Mouse (Mus musculus) small intestine, adult 2 months (tissue): ENCODE results near the gene Dbndd2. TPM values are rescaled to one million over a fixed set of nuclear protein-coding genes. Genes with fewer than 3 reads are reported as not detected.
A peak's percentile ranks its signal among the peaks of the same experiment; 100 is the strongest.

Source experiments
- H3K27ac ChIP-seq: fragments of 200-500 bp; 2 replicates; pipeline ENCODE4 v1.5.1; 2012; ENCODE audit warnings: low read depth, low read length, control low read depth, inconsistent platforms; ENCODE audit not compliant: insufficient read depth
- H3K27me3 ChIP-seq: fragments of 200-500 bp; 2 replicates; pipeline ENCODE4 v1.6.1; 2012; ENCODE audit warnings: mild to moderate bottlenecking, moderate library complexity, low read length, inconsistent platforms; ENCODE audit not compliant: control insufficient read depth, insufficient read depth
- H3K36me3 ChIP-seq: fragments of 200-500 bp; 2 replicates; pipeline ENCODE4 v1.6.1; 2012; ENCODE audit warnings: mild to moderate bottlenecking, low read length, control low read depth, inconsistent platforms; ENCODE audit not compliant: control insufficient read depth, insufficient read depth
- H3K4me1 ChIP-seq: fragments of 200-500 bp; 2 replicates; pipeline ENCODE4 v1.6.1; 2012; ENCODE audit warnings: low read length, inconsistent platforms, mixed read lengths; ENCODE audit not compliant: control insufficient read depth, insufficient read depth, insufficient read length
- H3K4me3 ChIP-seq: fragments of 200-500 bp; 2 replicates; pipeline ENCODE4 v1.5.1; 2012; ENCODE audit warnings: low read depth, mild to moderate bottlenecking, control low read depth, inconsistent platforms, low read length, moderate library complexity
- CTCF ChIP-seq: fragments of 200-500 bp; IDR thresholded peaks from 2 replicates; pipeline ENCODE4 v1.5.1; 2012; ENCODE audit warnings: low read depth, mild to moderate bottlenecking, control low read depth, inconsistent platforms, low read length, moderate library complexity, mixed read lengths; ENCODE audit not compliant: insufficient replicate concordance, insufficient read length; ENCODE audit errors: extremely low read depth
- POLR2A ChIP-seq: fragments of 200-500 bp; IDR thresholded peaks from 2 replicates; pipeline ENCODE4 v1.6.1; 2012; ENCODE audit warnings: low read depth, mild to moderate bottlenecking, control low read depth, inconsistent platforms, low read length, moderate library complexity
- whole genome bisulfite sequencing: fragments of 180-500 bp; shearing (Covaris S2); methylation state at CpG from one replicate; pipeline ENCODE4 v1.1.7; 2018; 5-methylcytosine and 5-hydroxymethylcytosine counted together
- polyA plus RNA-seq: library from polyadenylated mRNA; depleted of rRNA; stranded (reverse); fragments of >200 nt; gene quantifications from 2 replicates; pipeline ENCODE4 v1.2.3, GENCODE M21; 2012; rRNA removed

The Dbndd2 gene
- polyA plus RNA-seq, result 38.4 and 61.6 TPM in 2 replicates

- Histone ChIP-seq H3K4me3 (peak within 1 kb of the TSS; percentile 82), H3K27ac (peak within 1 kb of the TSS; percentile 26), H3K27me3 (no peaks in the 10 kb centered on the region), H3K4me1 (peaks cover 18% of the 10 kb centered on the region), H3K36me3 (peaks cover 11% of the 10 kb centered on the region)
- whole genome bisulfite sequencing, result 5% methylated on average over 26 of the region's 26 CpGs
- TF ChIP-seq POLR2A, result no peak
- no peak for TF ChIP-seq CTCF
These were observed at the start of gene Dbndd2 for GRCm38 (mm10) chr2:164485681-164486257. Gene Dbndd2 (plus strand): TSS chr2:164486106.

DNA sequence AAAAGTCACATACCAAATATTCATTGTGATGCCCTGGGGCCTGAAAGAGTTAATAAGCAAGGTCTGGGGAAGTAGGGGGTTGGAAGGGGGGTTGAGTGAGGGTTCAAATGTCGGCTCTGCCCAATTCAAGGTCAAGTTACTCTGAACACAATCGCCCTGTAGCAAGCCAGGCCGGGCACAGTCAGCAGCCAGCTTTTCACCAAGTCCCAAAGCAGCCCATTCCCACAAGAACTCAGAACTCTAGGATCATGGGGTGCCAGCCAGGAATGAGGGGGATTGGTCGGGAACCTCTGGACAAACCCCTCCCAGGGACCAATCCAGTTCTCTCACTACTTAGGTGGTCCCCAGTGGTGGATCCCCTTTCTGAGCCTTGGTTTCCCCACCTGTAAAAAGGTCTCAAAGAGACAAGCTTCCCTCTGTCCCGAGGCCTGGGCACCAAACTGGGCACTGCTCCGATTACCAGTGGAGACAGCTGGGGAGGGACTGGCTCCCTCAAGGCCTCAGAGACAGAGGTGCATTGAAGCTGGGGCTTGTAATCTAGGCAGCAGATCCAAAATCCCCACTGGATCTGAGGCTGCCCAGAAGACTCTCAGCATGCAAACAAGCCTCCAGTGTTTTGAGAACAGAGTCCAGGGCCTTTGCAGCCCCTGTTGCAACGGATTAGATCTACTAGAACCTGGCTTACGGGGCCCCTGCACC, 49.5 kb upstream of the Dbndd2 start:
- H3K4me3 ChIP-seq, result peak overlapping the region; percentile 31
- peak overlapping the region; percentile 98 for H3K27ac ChIP-seq
- H3K36me3 ChIP-seq, result peaks cover 6% of the 10 kb centered on the region; the same call in 1 of the 2 replicates
- peaks cover 66% of the 10 kb centered on the region for H3K4me1 ChIP-seq
- H3K27me3 ChIP-seq, result no peaks in the 10 kb centered on the region
- 15% methylated on average over 8 of the region's 8 CpGs for WGBS
- TF ChIP-seq CTCF (no peak), POLR2A (no peak)

DNA sequence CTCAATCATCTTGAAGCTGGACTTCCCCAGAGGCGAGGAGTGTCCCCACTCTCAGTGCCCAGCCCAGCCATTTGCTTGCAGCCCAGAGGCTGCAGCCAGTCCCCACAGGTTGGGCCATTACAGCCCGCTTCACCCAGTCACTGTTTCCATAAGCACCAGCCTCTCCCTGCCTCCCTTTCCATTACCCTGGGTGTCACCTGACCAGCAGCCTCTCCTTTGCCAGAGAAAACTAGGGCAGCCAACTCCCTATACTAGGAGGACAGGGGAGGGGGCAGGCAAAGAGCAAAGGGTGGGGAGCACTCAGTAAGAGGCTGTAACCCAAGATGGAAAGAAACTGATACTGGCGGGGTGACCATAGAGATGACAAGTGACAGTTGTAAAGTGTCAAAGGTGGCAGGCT, 48.9 kb upstream of the Dbndd2 start:
- Histone ChIP-seq H3K4me1 (peaks cover 64% of the 10 kb centered on the region), H3K27ac (peak overlapping the region; percentile 98), H3K36me3 (peaks cover 6% of the 10 kb centered on the region; the same call in 1 of the 2 replicates), H3K4me3 (peak overlapping the region; percentile 31), H3K27me3 (no peaks in the 10 kb centered on the region)
- WGBS, result 24% methylated on average over 3 of the region's 3 CpGs
- TF ChIP-seq POLR2A, result peak; percentile 25; the same call in 1 of the 2 replicates
- no peak for TF ChIP-seq CTCF

DNA sequence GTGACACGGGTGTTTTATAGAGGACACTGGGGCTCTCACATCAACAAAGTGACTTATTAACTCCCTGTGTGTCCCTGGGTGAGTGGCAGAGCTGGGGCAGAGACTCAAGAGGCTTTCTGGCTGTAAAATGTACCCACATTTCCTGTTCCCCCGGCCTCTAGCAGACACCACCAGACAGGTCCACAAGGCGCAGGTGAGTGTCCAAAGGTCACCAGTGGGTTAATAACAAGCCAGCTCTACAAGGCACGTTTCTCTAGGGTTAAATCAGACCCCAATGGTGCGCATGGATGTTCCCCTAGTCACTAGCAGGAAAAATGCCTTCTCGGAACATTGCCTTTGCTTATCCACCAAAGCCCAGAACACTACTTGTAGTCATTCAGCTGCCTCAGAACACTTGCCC, 48.2 kb upstream of the Dbndd2 start:
- 19% methylated on average over 6 of the region's 6 CpGs for WGBS
- TF ChIP-seq CTCF (no peak), POLR2A (no peak)
- Histone ChIP-seq H3K4me3 (peak overlapping the region; percentile 25; the same call in 1 of the 2 replicates), H3K27me3 (no peaks in the 10 kb centered on the region), H3K36me3 (peaks cover 6% of the 10 kb centered on the region; the same call in 1 of the 2 replicates), H3K27ac (peak overlapping the region; percentile 98), H3K4me1 (peaks cover 60% of the 10 kb centered on the region)

GRCm38 (mm10) chr2:164438257-164438656, 47.6 kb upstream of the Dbndd2 start:
- TF ChIP-seq CTCF (peak; percentile 14; the same call in 1 of the 2 replicates), POLR2A (no peak)
- no peaks in the 10 kb centered on the region for H3K27me3 ChIP-seq
- 14% methylated on average over 8 of the region's 8 CpGs for WGBS
- H3K27ac ChIP-seq, result peak overlapping the region; percentile 98
- peaks cover 56% of the 10 kb centered on the region for H3K4me1 ChIP-seq
- H3K36me3 ChIP-seq, result peaks cover 6% of the 10 kb centered on the region; the same call in 1 of the 2 replicates
- H3K4me3 ChIP-seq, result peak overlapping the region; percentile 25

DNA sequence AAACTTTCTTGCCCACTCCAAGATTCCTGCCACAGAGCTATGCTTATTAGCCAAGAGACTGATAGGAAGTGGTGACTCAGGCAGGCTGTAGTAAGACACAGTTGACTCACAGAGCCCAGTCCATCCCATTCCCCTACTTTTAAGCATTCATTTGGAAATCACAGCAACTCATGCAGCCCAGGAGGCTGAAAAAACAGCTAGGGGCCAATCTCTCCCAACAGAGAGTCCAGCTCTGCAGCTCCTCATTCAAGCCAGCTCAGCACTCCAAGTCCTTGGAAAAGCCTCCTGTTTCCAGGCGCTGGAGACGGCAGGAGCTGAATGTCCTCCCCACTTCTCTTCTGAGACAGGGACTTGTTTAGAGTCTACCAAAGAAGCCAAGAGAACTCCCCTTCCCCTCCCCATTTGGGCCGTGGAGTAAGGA, 46.9 kb upstream of the Dbndd2 start:
- peaks cover 6% of the 10 kb centered on the region; the same call in 1 of the 2 replicates for H3K36me3 ChIP-seq
- WGBS, result 12% methylated on average over 3 of the region's 3 CpGs
- peak overlapping the region; percentile 33 for H3K4me3 ChIP-seq
- no peaks in the 10 kb centered on the region for H3K27me3 ChIP-seq
- H3K4me1 ChIP-seq, result peaks cover 54% of the 10 kb centered on the region
- peak overlapping the region; percentile 98 for H3K27ac ChIP-seq
- no peak for TF ChIP-seq POLR2A
- TF ChIP-seq CTCF, result peak; percentile 14; the same call in 1 of the 2 replicates

GRCm38 (mm10) chr2:164440314-164440713, 45.6 kb upstream of the Dbndd2 start:
- peak overlapping the region; percentile 98 for H3K27ac ChIP-seq
- H3K4me1 ChIP-seq, result peaks cover 42% of the 10 kb centered on the region
- peak overlapping the region; percentile 87 for H3K4me3 ChIP-seq
- no peaks in the 10 kb centered on the region for H3K27me3 ChIP-seq
- WGBS, result 16% methylated on average over 5 of the region's 5 CpGs
- no peak for TF ChIP-seq CTCF
- TF ChIP-seq POLR2A, result no peak
- H3K36me3 ChIP-seq, result peaks cover 6% of the 10 kb centered on the region; the same call in 1 of the 2 replicates
